Mouse (Mus musculus) fat pad, adult 2 months (tissue): ENCODE data around the gene A2ml1.
"Not testable (repeated sequence)": the region's sequence is repeated elsewhere in the genome, so short reads cannot be mapped to it uniquely, and the experiment has no call there.

ENCODE experiments used
- DNase-seq: peaks from one replicate; pipeline ENCODE4 v3.0.0-alpha.2; 2011; ENCODE audit warnings: low read depth, low spot score; ENCODE audit errors: extremely low read depth

A2ml1 gene

GRCm38 (mm10) chr6:128581508-128581907, at the start of gene A2ml1:
A2ml1 (minus strand) TSS chr6:128581608.
- DNase-seq: no peak

- not testable (repeated sequence) for DNase-seq
Observed at GRCm38 (mm10) chr6:128629771-128630739, 48.6 kb upstream of the A2ml1 start.

GRCm38 (mm10) chr6:128625246-128625645, 43.8 kb upstream of the A2ml1 start:
- DNase-seq: not testable (repeated sequence)

- DNase-seq: no peak
Observed at GRCm38 (mm10) chr6:128624425-128624824, 43.0 kb upstream of the A2ml1 start.

GRCm38 (mm10) chr6:128623433-128623832, 42.0 kb upstream of the A2ml1 start, which contains the start of gene Klrb1a:
Klrb1a (minus strand) TSS chr6:128623533.
- DNase-seq: not testable (repeated sequence)

- DNase-seq: no peak
Observed at GRCm38 (mm10) chr6:128622733-128623132, 41.3 kb upstream of the A2ml1 start.

GRCm38 (mm10) chr6:128606350-128606749, 24.9 kb upstream of the A2ml1 start:
- DNase-seq: no peak

- DNase-seq: no peak
Observed at GRCm38 (mm10) chr6:128604512-128604911, 23.1 kb upstream of the A2ml1 start.

- DNase-seq: no peak
Observed at GRCm38 (mm10) chr6:128602463-128603201, 21.2 kb upstream of the A2ml1 start.

- no peak for DNase-seq
Observed at GRCm38 (mm10) chr6:128602026-128602425, 20.6 kb upstream of the A2ml1 start.

GRCm38 (mm10) chr6:128599555-128599954, 18.1 kb upstream of the A2ml1 start:
- no peak for DNase-seq

GRCm38 (mm10) chr6:128598256-128599047, 17.0 kb upstream of the A2ml1 start:
- no peak for DNase-seq

- DNase-seq: peak; percentile 54
Observed at GRCm38 (mm10) chr6:128597121-128597522, 15.7 kb upstream of the A2ml1 start.

GRCm38 (mm10) chr6:128594651-128595050, 13.2 kb upstream of the A2ml1 start:
- DNase-seq: no peak

- DNase-seq: no peak
Observed at GRCm38 (mm10) chr6:128589426-128589825, 8.0 kb upstream of the A2ml1 start.

- no peak for DNase-seq
Observed at GRCm38 (mm10) chr6:128587619-128588018, 6.2 kb upstream of the A2ml1 start.

- peak; percentile 56 for DNase-seq
Observed at GRCm38 (mm10) chr6:128585642-128586245, 4.3 kb upstream of the A2ml1 start.

GRCm38 (mm10) chr6:128584070-128584660, 2.8 kb upstream of the A2ml1 start:
- no peak for DNase-seq

- peak; percentile 92 for DNase-seq
Observed at GRCm38 (mm10) chr6:128577301-128577700, 4.1 kb downstream of the A2ml1 start.

- DNase-seq: no peak
Observed at GRCm38 (mm10) chr6:128566589-128566988, 14.8 kb downstream of the A2ml1 start.
